Mouse (Mus musculus) layer of hippocampus, adult 9-10 months (tissue): ENCODE measurements around the gene Olfr1423.
"Not testable (repeated sequence)": the region's sequence is repeated elsewhere in the genome, so short reads cannot be mapped to it uniquely, and the experiment has no call there.

Source experiments
- DNase-seq: peaks from one replicate; pipeline ENCODE4 v3.0.0; 2022; ENCODE audit warnings: low spot score

Gene Olfr1423

DNA sequence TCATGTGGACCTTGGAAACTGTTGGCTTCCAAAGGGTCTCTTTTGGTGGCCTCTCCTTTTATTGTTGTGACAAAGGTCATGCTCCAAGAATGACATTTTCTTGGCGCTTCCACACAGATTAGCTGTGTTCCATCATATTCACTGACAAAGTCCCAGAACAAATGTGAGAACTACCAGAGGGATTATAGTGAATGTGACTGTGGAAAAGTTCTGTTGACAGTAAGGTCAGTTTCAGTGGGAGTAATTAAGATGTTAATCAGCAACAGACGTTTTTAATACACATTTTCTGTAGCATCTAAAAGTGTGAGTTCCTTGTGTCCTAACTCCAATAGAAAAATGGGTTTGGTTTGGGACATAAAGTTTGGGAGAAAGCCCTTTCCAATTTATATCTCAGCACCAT, at the start of gene Olfr1423:
TSS of gene Olfr1423 (minus strand) at position 101 of the 400 bp plus-strand sequence.
- DNase-seq, result no peak

DNA sequence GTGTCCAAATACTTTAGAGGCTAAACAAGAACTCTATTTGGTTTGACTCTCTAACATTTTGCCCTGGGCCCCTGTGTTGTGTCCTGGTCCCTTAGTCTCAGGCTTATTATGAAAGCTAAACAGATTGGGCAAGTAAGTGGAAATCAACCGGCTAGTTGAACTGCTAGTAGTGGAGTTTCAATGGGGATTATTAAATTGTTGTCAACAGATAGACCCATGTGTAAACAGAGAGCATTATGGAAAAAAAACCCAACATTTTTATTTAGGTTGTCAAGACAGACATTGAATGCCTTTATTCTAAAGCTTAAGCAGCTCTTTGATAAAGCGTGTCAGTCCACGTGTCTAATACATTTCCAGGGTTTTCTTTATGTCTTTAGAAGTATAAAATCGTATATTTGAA, 36.5 kb upstream of the Olfr1423 start, which contains the start of gene Olfr1425:
TSS of gene Olfr1425 (minus strand) at position 101 of the 400 bp plus-strand sequence.
- not testable (repeated sequence) for DNase-seq

GRCm38 (mm10) chr19:12069546-12069945, 28.4 kb upstream of the Olfr1423 start:
- not testable (repeated sequence) for DNase-seq

DNA sequence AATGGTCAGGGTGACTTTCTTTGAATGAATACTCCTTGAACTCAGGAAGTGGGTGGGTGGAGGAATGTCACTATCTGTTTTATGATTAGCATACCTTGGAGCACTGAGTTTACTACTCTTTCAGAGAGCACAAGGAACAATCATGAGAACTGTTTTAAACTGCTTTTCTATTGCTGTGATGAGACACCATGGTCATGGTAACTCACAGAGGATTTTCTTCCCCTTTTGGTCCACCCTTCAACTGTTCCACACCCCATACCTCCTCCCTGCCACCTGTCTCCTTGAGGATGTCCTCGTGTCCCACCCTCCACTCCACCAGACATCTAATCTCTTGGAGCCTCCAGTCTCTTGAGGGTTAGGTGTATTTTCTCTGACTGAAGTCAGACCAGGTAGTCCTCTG, 26.7 kb upstream of the Olfr1423 start:
- DNase-seq, result not testable (repeated sequence)

GRCm38 (mm10) chr19:12062582-12062981, 21.5 kb upstream of the Olfr1423 start, which contains the start of gene Olfr1424:
Gene Olfr1424 (minus strand): TSS chr19:12062682.
- not testable (repeated sequence) for DNase-seq

GRCm38 (mm10) chr19:12043163-12043562, 2.0 kb upstream of the Olfr1423 start:
- no peak for DNase-seq

DNA sequence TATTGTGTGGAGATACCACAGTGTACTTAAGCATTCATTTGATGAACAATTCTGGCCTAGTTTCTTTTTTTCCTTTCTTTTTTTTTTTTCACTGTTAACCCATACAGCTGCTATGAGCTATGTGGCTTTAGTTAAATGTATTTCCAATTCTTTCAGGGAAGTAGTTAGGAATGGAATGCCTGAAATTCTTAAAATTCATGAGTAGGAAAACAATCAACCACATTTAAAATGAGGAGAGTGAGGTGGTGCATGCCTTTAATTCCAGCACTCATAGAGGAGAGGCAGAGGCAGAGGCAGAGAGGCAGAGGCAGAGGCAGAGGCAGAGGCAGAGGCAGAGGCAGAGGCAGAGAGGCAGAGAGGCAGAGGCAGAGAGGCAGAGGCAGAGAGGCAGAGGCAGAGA, 3.4 kb downstream of the Olfr1423 start:
- no peak for DNase-seq

GRCm38 (mm10) chr19:12026606-12027005, 14.5 kb downstream of the Olfr1423 start:
- no peak for DNase-seq

DNA sequence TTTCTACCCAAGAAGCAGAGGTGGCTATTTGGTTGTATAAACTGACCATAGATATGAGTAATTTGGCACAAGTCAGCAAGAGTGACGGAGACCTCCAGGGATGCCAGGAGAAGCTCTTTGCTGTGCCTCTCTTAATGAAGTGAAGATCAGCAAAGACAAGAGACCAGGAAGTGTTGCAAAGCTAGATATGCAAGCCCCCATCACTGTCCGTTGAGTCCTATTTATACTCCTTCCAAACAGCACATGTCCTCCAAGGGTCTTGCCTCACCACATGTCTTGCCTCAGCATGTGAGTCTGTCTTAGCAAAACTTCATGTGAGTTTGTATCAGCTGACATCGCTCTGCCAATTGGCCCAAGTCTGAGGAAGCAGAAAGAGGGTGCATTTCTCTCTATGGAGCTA, 15.8 kb downstream of the Olfr1423 start:
- no peak for DNase-seq

- no peak for DNase-seq
Observed at GRCm38 (mm10) chr19:12024149-12024548, 17.0 kb downstream of the Olfr1423 start.

GRCm38 (mm10) chr19:12016192-12016591, 24.9 kb downstream of the Olfr1423 start:
- no peak for DNase-seq

GRCm38 (mm10) chr19:12015708-12016107, 25.4 kb downstream of the Olfr1423 start:
- DNase-seq, result no peak

GRCm38 (mm10) chr19:12013228-12013627, 27.9 kb downstream of the Olfr1423 start:
- no peak for DNase-seq

DNA sequence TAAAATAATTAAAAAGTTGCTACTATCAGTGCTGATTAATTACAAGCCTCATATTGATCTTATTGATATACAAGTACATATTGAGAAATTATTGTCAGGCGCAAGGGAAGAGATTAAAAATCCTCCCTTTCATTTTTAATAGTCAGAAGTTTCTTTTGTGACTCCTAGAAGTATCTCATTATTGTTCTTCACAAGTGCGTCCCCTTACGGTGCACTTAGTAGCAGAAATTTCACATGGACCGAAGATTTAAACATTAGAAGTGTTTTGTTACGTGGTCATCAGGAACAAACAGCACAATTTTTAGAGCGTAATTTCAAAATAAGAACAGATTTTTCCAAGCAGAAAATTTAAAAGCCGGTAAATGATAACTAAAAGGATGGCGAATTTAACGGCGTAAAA, 28.5 kb downstream of the Olfr1423 start:
- DNase-seq, result no peak

GRCm38 (mm10) chr19:12011560-12012556, 29.3 kb downstream of the Olfr1423 start:
- peak; percentile 92 for DNase-seq

- DNase-seq, result peak; percentile 93
Observed at GRCm38 (mm10) chr19:12010916-12011559, 30.1 kb downstream of the Olfr1423 start.

- no peak for DNase-seq
Observed at GRCm38 (mm10) chr19:12010281-12010771, 30.8 kb downstream of the Olfr1423 start.

GRCm38 (mm10) chr19:12009501-12010280, 31.4 kb downstream of the Olfr1423 start:
- DNase-seq, result no peak

DNA sequence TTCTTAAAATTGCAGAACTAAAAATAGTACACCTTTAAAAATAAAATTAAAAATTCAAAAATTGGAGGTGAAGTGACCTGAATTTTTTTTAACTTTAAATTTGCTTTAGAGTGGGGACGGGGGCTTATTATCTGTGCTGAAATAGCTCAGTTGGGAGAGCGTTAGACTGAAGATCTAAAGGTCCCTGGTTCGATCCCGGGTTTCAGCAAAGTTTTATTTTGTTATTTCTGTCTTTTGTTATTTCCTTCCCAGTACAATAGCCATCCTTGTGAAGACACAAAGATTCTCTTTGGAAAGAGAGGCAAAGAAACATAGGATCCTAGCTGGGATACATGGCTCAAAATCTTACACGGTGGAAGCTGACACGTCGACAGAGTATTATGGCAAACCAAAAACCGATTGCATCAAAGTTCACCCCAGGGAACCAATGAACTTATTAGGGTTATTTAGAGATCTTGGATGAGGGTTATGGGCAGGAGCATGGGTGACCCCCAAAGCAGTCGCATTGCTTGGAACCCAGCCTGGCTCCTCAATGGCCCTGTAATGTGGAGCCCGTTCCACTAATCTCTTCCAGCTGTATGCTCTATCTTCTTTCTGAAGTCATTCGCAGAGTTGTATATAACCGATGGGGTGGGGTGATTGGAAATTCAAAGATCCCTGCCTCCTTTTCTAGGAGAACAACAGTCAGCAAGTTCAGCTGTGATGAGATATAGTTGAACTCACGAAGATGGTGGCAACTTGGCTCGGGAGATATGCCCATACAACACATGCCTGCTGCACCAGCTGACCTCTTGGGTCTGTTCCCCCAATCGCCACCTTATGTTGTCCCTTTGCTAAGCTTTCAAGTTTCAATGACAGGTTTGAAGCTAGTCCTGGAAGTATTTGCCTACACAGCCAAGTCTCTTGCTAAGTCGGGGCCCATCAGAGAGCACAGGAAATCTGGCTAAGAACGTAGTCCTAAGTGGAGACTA, 32.4 kb downstream of the Olfr1423 start:
- DNase-seq, result no peak

DNA sequence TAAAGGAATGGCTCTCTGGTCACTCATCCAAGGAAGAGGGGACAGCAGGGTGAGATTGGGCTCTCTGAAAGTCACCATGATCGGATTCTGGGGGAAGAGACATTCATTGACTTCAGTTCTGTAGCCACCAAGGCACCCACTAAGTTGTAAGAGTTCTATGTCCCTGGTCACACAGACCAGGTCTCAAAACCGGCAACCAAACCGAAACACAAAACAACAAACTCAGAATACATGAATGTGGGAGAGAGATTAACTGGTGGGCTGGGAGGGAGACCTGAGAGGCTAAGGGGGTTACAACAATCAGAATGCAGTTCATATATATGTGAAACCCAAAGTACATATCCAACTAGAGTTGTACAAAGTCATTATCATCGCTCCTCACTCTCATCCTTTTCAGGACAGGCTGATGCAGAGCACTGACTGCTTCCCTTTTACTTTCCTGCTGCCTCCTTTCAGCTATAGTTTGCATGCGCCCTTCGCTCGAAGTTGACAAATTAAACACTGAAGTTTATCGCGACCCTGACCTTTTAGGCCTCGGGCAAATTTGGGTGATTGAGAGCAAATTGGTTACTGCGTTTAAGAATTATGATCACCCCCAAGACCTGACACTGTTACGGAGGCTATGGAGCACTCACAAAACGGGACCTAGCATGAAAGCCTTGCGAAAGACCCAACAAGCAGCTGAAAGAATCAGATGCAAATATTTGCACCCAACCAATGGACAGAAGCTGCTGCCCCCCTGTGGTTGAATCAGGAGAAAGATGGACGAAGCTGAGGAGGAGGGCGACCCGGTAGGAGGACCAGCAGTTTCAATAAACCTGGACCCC, 33.8 kb downstream of the Olfr1423 start:
- no peak for DNase-seq
